Mouse (Mus musculus) small intestine, adult 2 months (tissue): ENCODE measurements around the gene Lix1.

Experiments
- CTCF ChIP-seq: fragments of 200-500 bp; IDR thresholded peaks from 2 replicates; pipeline ENCODE4 v1.5.1; 2012; ENCODE audit warnings: low read depth, mild to moderate bottlenecking, control low read depth, inconsistent platforms, low read length, moderate library complexity, mixed read lengths; ENCODE audit not compliant: insufficient replicate concordance, insufficient read length; ENCODE audit errors: extremely low read depth
- POLR2A ChIP-seq: fragments of 200-500 bp; IDR thresholded peaks from 2 replicates; pipeline ENCODE4 v1.6.1; 2012; ENCODE audit warnings: low read depth, mild to moderate bottlenecking, control low read depth, inconsistent platforms, low read length, moderate library complexity

DNA sequence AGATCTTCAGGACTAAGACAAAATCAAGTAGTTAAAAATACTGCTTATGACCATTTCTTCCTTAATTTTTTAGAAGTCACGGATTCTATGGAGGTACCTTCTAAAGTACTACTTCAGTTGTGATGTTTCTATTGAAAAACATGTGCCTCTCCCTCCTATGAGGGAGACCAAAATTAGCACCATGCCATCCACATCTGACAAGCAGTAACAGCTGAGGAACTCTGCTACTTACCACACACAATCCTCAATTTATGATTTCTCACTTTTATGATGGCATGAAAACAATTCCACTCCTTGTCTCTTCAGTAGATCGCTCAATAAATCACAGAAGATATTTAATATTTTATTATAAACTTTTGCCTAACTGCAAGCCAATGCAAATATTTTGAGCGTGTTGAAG is 44.2 kb downstream of the Lix1 start:
- TF ChIP-seq CTCF (no peak), POLR2A (no peak)
